Mouse (Mus musculus) lung, postnatal 25 days (tissue): ENCODE results near the gene Afdn.
"Not testable (repeated sequence)": the region's sequence is repeated elsewhere in the genome, so short reads cannot be mapped to it uniquely, and the experiment has no call there.

Experiments
- DNase-seq: peaks from one replicate; pipeline ENCODE4 v3.0.0; 2022; ENCODE audit warnings: low spot score

Afdn gene

DNA sequence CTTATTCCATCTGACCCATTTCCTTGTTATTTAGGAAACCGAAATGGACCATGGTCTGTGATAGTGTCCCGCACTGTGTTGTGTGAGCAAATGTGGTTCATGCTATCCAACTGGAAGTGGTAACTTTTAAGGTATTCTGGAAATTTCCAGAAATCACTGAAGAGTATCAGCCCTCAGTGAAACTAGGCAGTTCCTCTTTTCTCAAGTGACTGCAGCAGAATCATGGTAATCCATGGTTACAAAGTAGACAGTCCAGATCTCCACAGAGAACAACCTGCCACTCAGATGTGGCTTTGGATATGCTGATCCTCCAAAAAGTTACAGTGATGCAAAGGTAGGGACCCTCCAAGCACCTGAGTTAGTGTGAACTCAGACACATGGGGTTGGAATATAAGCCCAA is 21.4 kb upstream of the Afdn start:
- no peak for DNase-seq

DNA sequence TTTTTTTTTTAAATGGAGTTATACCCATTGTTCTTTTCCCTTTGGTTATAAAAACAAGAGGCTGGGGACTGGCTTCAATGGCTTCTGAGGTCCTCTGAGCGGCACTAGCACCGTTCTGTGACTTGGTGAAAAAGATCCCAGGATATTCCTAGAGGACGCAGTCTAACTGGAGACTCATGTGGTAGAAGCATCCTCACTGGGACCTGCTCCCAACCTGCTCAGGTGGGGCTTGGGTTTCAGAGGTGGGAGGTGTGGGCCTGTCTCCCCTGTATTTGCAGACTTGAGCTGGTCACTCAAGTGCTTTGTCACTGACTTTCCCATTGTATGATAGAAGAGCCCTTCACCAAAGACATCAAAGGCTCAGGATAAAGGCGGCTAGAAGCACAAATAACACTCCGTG is 20.4 kb upstream of the Afdn start:
- DNase-seq: no peak

DNA sequence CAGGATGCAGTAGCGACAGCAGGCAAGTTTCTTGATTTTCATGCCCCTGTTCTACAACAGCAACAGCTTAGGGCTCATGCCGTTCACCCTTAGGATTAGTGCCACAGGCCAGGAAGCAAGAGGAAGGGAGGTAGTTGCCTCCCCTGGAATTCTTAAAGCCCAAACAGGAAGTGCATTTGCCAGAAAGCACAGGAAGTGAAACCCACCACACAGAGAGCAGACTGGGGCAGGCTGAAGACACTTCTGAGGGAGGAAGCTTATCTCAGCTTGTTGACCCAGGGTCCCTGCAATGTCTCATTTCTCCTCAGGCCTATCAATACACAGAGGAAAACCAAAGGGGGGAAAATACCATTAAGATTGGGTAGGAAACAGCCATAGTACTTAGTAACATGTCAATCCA is 19.5 kb upstream of the Afdn start:
- no peak for DNase-seq

DNA sequence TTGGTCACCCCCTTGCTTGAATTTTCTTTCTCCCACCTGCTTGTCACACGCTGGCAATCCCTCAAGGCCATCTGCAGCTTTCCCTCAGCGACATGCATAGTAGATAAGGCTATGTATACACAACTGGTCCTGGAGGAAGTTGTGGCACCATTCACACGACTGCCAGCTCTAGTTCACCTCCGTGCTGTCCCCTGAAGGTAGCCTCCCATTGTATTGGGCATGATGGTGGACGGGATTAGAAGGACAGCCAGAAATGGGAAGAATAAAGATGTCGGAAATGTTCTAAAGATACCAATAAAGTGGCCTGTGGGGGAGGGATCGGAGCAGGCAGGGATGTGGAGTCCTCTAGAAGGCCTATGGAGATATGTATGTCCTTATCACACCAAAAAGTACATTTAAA is 18.7 kb upstream of the Afdn start:
- DNase-seq: no peak

DNA sequence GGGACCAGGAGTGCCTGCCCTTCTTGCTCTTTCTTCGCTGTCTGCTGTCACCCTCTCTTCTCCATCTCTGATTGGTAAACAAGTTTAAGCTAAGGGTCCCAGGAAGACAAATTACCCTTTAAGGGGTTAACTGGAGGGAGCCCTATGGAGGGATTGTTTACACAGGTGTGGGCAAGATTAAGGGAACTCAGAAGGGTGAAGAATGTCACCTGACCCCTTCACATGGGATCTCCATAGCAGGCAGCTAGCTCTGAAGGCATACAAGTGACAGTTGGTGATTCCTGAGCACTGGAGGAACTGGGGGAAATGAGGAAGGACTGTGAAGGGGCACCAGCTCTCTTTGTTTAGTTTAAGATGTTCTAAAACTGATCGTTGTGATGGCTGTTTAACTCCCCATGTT is 18.0 kb upstream of the Afdn start:
- DNase-seq: no peak

DNA sequence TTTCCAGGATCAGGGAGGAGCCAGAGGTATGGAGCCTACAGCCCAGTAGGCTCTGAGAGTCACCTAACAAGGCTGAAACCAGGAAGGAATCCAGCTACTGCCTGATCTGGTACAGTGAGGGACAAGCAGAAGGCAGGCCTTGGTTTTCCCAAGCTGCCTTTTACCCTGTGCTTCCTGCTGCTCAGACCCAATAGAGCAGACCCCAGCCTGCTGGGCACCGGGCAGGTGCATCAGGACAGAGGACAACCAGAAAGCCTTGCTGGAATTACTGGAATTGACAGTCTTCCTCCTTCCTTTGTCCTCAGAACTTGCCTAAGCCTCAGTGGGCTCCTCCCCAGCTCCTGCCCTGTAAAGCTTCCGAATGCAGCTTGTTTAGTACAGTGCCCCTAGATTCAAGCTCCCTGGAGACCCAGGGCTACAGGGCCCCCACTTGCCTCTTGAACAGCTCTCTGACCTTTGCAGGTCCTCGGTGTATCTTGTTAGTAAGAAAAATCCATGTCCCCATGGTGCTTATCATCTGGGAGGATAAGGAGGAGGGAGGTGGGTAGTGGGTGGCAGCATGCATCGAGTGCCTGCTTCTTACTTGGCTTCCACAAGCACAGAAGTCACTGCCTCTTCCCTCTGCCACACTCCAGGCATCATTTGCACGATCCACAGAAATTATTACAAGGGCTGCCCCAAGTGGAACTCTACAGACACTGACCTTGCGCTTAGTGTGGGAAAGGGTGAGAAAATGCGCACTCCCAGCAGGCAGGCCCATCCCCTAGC is 17.2 kb upstream of the Afdn start:
- DNase-seq: no peak

DNA sequence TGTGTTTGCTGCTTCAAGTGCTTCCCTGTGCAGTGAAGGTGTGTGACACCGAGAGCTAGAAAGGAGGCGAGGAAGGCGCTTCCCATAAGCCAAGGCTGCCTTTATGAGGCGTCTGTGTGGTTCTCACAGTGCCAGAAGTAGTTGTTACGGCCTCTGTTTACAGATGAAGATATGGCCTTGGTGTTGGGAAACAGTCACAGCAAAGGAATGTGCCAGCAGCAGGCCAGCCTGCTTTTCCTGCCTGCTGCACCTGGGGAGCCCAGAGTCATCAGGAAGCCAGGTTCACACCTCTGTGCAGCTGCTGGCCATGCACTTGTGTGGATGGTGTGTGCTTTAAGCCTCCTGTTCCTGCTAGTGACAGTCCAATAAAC is 16.6 kb upstream of the Afdn start:
- peak; percentile 78 for DNase-seq

DNA sequence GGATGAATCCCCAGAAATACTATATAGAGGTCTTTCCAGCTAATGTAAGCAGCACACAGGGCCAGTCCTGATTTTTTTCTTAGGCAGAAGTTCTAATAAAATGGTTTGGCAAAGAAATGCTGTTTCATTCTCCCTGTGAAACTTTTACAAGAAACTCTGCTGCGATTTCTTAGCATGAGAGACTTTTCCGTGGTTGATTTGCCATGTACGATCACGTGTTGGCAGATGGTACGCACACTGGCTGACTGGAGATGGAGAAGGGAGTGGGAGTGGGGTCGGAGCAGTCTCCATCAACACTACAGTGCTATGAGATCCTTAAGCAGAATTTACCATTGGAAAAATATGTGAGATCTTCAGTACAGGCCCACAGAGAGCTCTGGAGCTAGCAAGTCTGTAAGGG is 16.1 kb upstream of the Afdn start:
- no peak for DNase-seq

DNA sequence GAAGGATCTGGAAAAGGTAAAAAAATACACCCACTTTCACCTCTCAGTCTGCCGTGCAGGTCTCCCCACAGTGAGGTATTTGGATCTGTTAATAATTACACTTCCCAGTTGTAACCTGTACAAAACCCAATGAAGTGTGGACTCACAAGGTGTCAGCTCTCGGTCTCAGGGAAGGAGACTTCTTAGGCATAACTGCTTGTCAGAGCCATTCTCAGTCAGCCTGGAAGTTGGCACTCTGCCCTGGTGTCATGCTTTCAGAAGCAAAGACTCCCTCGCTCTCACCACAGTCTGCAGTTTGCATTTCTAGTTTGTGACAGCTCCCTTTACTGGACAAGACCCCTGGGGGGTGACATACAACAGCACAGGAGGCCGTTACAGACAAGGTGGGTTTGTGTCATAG is 15.5 kb upstream of the Afdn start:
- no peak for DNase-seq

DNA sequence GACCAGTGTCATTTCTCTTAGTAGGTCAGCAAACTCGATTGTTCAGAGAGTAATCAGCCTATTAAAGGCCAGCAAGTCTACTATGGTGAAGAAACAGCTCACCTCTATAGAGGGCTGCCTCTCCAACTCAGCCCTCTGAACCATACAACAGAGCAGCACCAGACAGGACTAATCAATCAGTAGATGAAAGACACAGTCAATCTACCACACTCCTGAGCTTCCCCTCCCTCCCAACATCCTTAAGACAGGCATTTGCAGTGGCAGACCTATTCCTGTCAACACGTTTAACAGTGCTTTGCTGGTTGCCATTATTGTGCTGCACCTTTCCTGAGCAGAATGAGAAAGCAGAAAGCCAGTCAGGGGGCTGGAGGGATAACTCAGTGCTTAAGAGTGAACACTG is 15.0 kb upstream of the Afdn start:
- no peak for DNase-seq

DNA sequence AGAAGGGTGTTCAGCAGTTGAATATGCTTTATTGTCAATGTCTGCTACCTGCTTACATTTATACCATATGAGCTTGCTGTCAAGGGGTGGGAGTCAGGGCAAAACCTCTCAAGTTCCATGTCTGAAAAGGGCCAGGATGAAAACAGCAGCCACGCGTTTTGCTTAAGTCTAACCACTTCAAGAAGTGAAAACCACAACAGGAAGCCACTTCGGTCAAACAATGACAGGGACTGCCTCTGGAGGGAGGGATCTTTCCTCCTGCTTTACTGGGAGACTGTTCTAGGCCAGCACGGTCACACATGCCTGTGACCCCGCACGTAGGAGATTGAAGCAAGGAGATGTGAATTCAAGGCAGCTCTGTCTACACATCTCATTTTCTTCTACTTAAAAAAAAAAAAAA is 14.0 kb upstream of the Afdn start:
- no peak for DNase-seq

DNA sequence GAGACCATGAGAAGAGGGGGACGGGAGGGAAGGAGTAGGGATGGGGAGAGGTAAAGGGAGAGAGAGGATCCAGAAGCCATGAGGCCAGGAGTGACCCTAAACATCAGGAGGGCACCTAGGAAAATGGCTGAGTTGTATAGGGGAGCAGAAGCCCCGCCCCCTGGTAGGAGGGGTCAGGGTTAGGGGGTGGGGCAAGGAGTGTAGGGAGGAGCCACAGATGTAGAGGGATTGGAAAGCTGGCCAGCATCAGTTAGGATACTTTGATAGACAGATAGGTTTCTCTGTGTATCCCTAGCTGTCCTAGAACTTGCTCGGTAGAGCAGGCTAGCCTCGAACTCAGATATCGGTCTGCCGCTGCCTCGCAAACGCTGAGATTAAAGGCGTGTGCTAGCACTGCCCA is 12.7 kb upstream of the Afdn start:
- no peak for DNase-seq

DNA sequence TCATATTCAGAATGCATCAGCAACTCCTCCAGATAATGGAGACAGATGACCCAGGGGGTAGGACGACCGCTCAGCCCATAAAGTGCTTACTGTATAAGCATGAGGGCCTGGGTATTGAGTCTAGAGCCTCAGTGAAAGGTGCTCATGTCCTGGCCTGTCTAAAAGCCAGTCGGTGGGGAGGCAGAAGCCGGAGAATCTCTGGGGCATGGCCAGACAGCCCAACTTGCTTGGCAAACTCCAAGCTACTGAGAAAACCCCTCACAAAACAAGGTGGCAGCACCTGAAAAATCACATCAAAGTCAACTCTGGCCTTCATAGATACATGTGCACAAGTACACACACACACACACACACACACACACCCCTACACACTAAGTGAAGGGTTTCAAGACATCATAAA is 11.3 kb upstream of the Afdn start:
- no peak for DNase-seq

DNA sequence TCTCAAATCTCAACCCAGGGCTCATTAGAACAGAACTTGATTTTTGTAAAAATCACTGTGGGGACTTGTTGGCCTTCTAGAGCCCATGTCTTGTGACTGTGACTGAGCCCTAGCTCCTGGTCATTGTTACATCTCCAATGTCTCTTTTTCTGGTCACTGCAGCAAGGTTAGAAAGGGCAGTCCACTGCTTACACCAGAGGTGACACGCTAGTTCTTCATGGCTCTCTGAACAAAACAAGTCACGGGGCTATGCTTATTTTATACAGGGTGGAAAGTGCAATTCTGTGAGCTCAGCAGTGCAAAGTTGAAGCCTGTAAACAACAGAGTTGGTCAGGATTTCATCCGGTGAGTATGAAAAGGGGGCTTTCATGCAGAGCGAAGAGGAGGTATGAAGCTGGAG is 6.4 kb upstream of the Afdn start:
- no peak for DNase-seq

DNA sequence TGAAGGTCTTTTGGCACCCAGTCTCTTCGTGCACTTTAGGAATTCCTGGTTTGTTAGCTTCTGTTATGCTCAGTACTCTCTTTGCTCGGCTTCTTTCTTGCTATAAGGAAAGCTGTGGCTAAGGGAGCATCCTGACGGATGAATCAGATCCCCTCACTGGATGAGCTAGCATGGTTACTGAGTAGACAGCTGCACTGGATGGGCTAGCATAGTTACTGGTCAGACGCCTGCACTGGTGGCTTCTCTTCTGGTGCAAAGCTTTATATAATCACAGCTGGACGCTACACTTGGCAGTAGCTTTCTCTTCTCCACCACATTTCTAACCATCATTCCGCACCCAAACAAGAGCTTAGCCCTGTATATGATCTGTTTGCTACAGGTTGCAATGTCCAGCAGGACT is 5.4 kb upstream of the Afdn start:
- DNase-seq: no peak

DNA sequence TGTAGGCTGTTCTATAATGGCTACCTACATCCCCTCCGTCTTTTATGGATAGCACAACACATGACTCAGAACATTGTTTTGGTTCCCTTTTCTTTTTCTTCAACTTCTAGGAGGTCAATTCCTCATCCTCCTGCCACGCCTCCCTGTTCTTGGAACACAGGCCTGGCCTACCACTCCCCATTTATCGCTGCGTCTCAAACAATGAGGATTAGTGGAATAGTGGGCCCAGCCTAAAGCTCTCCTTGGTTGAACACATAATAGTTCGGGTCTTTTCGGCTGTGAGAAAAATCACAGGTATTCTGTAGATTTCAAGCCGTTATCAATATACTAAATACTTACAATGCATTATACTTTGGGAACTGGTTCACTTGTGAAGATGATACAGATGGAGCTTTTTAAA is 1.8 kb upstream of the Afdn start:
- no peak for DNase-seq

DNA sequence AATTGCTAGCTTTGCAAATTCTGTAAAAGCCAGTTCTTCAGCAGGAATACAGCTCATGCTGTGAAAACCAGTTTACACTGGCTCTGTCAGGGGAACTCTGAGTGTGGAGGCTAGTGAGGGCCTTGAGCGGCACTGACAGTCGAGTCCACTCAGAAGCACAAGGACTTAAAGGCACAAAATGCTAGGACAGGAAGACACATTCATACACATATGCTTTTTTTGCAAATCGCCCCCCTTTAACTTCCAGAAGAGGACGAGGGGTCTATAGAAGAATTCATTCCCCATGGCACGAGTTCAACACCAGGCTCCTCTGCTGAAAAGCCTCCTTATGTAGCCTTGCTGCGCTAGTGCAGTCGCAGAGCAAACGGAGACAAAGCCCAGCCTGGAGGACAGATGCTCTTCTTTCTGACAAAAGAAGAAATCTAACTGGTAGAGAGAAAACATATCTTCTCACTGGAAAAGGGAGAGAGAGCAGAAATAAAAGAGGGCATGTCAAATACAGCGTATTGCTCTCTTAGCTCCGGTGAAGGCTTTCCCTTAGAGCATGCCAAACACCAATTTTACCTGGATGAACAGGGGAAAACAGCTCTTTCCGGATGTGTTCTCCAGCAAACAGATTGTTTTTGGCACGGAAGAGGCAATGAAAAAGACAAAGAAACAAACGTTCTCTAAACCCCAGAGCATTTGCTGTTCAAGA is 1.0 kb upstream of the Afdn start:
- DNase-seq: no peak

DNA sequence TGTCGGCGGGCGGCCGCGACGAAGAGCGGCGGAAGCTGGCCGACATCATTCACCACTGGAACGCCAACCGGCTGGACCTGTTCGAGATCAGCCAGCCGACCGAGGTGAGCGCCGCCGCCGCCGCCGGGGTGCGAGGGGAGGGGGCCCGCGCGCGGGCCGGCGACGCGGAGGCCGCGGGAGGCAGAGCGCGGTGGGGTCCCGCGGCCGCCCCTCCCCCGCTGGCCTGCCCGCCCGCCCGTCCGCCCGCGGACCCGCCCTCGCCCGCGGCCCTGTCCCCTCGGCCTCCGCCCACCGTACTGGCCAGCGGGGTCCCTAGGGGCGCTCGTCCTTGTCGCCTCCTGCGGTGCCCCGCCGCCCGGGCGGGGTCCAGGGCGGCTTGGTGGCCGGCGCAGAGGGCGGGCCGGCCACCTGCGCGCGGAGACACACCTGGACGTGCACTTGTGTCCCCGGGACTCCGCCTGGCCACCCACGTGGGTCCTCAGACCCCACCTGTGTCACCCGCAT is 388 bp downstream of the Afdn start:
- no peak for DNase-seq

DNA sequence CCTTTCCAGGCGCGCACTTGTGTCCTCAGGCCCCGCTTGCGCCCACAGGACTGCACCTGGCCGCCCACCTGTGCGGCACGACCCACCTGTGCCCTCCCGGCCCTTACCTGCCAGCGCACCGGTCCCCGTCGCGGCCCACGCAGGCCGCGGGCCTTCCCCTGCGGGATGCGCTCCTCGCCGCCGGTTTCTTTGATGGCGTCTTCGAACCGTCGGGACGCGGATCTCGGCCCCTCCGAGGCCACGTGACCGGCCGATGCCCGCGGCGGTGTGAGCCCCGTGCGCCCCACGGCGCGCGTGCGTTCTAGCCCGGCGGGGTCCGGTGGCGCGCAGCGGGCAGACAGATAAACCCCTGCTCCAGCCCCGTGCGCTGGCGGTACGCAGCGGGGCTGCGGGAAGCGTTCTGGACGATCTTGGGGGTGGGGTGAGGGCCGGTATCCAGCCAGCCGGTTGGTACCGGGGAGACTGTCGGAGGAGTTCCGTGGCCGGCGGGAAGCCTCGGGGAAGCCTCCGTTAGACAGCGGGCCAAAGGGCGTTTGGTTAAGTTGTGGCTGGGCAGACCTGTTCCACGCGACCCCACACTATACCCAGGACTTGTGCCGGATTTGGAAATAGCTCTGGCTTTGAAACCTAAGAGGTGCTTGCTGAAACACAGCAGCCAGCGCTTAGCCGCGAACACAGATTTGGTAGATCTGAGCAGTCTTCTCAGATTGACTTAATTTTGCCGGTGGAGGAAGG is 1.0 kb downstream of the Afdn start, which contains the start of gene Tcte2:
Gene Tcte2 (minus strand): TSS at position 647 of the 735 bp plus-strand sequence.
- DNase-seq: no peak

DNA sequence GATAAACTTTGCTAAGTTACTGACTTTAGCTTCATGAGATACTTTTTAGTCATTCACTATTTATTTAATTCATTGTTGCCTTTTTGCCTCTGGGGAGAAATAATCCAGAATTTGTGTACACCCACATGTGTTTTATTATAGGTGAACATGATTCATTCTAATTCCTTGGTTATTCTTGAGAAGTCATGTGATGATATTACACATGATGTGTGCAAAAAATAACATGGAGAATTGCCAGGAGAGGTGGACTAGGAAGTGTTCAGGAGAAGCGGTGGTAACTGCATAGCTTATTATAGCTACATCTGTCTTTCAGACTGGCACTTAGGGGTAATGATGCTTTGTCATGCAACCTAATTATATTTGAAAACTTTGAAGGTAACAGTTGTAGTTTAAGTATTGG is 3.5 kb downstream of the Afdn start:
- no peak for DNase-seq

DNA sequence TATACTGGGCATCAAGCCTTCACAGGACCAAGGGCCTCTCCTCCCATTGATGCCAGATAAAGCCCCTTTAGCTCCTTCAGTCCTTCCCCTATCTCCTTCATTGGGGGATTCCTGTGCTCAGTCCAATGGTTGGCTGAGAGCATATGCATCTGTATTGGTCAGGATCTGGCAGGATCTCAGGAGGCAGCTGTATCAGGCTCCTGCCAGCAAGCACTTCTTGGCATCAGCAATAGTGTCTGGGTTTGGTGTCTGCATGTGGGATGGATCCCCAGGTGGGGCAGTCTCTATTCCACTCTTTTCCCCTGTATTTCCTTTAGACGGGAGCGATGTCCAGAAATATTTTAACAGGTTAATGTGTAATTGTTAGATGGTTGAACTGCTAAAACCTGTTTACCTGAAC is 4.6 kb downstream of the Afdn start:
- DNase-seq: not testable (repeated sequence)

DNA sequence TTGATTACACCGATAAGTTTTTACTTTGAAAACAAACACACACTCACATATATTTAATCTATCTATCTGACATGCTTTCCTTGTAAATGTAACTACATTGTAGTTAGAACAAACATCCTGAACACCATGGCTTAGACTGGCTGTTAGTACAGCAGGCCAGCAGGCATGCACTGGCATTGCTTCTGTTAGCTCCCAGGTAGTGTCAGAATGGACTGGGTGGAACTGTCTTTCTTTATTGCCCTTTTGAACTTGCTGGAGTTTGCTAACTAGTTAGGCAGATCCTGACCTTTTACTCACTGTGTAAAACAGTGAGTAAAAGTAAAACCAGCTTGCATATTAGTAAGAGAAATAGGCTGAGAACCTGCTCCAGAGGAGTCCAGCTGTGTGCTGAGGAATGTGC is 8.2 kb downstream of the Afdn start:
- no peak for DNase-seq

DNA sequence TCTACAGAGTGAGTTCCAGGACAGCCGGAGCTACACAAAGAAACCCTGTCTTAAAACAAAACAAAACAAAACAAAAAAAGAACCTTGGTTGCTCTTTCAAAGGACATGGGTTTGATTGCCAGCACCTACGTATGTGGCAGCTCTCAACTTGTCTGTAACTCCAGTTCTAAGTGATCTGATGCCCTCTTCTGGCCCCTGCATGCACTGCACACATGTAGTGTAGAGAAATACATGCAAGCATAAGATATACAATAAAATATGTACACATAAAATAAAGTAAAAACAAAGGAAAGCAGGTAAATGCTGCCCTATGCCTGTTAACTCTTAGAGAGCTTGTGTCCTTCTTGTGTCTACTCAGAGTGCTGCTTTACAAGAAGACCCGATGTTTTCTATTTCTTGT is 8.9 kb downstream of the Afdn start:
- no peak for DNase-seq
